Mouse (Mus musculus) cerebellum, postnatal 36 days (tissue): ENCODE measurements around the gene Crebzf.

Experiments used
- DNase-seq, 2 experiments: peaks; one replicate each; pipeline ENCODE4 v3.0.0; 2021 to 2022; ENCODE audit warnings: mixed read lengths in 2 of 2

The Crebzf gene

DNA sequence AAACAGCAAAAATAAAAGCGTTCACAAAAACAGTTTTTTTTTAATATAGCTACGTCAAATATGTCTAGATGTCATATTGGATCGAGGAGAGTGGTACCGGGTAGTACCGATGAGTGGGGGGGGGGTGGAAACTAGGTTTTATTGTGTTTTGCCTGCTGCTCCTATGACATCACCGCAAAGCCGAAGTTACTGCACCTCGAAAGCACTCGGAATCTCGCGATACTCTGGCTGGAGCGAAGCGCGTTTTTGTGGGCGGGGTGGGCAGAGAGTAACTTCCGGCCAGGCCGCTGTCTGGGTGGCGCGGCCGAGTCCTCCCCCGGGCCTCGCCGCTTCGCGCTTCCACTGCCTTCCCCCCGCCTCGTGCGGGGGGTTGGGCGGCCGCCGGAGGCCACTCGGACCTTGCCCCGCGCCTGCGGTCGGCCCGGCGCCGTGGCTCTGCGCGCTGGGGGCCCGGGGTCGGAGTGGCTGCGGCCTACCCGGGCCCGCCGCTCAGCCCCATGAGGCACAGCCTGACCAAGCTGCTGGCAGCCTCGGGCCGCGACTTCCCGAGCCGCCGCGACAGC is at the start of gene Crebzf:
Gene Crebzf (plus strand): TSS at position 212 of the 563 bp plus-strand sequence.
- peak; percentile 94 to 95 for DNase-seq

DNA sequence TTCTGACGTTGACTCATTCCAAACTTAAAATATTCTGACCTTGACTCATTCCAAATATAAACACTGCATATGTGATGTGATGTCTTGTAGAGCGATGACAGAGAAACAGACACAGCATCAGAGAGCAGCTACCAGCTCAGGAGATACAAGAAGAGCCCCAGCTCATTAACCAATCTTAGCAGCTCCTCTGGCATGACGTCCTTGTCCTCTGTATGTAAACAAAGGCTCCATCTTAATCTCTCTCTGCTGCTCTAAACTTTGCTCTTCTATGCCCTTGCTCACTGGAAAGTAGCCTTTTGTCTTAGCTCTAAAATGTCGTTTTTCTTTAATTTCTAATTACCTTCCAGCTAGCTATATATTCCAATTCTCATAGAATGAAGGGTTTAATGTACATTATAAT is 47.5 kb upstream of the Crebzf start:
- DNase-seq = no peak

DNA sequence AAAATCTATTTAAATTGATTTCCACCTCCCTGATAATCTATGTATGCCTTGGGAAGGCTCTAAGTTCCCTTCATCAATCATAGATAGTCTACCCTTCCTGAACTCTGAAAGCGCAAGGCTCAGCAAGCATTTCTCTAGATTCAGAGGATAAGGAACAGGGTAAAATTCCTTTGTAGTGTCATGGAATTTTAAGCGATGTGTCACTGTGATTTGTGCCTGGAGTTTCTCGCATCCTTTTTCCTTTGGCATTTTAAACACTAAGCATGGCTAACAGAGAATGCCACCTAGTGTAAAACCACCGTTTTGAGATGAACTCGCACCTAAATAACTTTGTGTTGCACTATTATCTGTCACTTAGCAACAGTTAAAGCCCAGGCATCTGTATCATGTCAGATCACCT is 46.6 kb upstream of the Crebzf start:
- DNase-seq = no peak

GRCm38 (mm10) chr7:90409934-90410333 is 32.6 kb upstream of the Crebzf start:
- peak; percentile 67 to 75 for DNase-seq

- DNase-seq = peak; percentile 77 to 81
These were observed 16.2 kb upstream of the Crebzf start, which contains the start of gene Ccdc89 for GRCm38 (mm10) chr7:90426020-90427001. Gene Ccdc89 (plus strand): TSS chr7:90426577.

DNA sequence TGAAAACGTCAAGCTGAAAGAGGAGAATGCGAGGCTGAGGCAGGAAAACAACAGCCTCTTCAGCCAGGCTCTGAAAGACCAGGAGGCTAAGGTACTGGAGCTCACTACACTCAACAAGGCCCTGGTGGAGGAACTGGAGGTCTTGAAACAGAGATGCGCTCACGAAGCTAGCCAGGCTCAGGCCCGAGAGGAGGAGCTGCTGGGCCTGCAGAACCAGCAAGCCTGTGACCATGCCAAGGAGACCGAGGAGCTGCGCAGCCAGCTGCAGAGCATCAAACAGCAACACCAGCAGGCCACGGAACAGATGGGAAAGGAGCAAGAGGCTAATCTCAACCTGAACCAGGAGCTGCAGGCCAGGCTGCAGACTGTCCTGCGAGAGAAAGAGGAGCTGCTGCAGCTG is 15.5 kb upstream of the Crebzf start:
- DNase-seq = peak in 1 of 2 experiments; percentile 21

GRCm38 (mm10) chr7:90432221-90432620 is 10.3 kb upstream of the Crebzf start:
- DNase-seq = no peak

DNA sequence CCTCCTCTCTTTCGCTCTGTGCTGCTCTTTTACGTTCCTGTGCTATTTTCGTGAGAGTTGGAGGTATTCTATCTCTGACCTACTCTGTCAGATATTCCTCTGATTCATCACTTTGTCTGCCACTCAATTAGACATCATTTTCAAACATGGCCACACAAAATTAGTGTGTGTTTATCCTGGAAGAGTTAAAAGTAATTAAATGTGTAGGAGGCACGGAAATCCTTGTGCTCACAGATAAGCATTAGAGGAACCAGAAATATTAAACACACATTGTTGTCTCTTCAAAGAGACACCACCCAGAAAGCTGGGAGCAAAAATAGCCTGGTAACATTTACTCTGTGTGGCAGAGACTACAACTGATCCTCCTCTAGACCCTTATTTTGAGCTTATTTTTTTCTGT is 2.5 kb upstream of the Crebzf start:
- no peak for DNase-seq

- peak in 1 of 2 experiments; percentile 18 for DNase-seq
These were observed 459 bp upstream of the Crebzf start for GRCm38 (mm10) chr7:90442070-90442469.

DNA sequence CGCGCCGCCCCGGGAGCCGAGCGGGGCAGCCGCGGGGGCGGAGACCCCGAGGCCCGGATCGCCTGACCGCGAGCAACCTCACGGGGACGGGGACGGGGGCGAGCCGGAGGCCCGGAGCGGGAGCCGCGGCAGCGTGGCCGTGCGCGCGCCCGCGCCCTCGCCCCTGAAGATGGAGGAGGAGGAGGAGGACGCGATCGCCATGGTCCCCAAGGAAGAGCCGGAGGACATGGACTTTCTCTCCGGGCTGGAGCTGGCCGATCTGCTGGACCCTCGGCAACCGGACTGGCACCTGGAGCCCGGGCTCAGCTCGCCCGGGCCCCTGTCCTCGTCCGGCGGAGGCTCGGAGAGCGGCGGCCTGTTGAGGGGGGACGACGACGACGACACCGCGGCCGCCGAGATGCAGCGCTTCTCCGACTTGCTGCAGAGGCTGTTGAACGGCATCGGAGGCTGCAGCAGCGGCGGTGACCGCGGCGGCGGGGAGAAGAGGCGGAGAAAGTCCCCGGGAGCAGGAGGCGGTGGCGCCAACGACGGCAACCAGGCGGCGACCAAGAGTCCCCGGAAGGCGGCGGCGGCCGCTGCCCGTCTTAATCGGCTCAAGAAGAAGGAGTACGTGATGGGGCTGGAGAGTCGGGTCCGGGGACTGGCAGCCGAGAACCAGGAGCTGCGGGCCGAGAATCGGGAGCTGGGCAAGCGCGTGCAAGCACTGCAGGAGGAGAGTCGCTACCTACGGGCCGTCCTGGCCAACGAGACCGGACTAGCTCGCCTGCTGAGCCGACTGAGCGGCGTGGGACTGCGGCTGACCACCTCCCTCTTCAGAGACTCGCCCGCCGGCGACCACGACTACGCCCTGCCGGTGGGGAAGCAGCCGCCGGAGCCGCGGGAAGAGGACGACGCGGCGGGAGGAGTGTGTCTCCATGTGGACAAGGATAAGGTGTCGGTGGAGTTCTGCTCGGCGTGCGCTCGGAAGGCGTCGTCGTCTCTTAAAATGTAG is 867 bp downstream of the Crebzf start:
- peak; percentile 68 to 78 for DNase-seq

GRCm38 (mm10) chr7:90444206-90444605 is 1.7 kb downstream of the Crebzf start:
- DNase-seq = peak in 1 of 2 experiments; percentile 16

- DNase-seq = no peak
These were observed 13.8 kb downstream of the Crebzf start for GRCm38 (mm10) chr7:90456149-90456844.

DNA sequence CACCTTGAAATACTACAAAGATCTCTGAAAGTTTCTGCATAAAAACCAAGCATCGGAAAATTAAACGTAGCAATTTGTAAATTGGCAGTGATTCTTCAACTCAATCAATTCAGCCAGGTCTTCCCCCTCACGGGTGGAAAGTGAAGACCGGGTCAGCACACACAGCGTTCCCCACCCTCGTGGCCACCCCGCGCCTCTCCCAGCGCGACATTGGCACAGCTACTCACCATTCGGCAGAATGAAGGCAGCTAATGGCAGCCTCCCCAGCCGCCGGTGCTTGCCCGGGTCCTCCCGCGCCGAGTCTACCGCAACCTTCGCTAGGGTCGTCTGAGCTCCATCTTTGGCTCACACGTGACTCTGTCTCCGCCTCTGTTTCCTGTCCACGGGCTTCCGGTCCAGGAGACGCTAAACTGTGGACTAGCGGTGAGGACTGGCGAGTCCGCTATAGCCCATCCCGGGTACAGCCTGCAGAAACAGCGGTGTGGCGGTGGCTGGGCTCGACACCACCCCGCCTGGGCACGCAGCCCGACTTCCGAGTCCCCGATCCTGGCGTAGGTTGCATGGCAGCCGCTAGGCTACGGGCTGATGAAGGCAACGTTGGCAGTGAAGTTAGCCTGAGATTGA is 14.4 kb downstream of the Crebzf start, which contains the start of gene Tmem126a:
Gene Tmem126a (minus strand): TSS at position 385 of the 624 bp plus-strand sequence.
- peak; percentile 82 to 85 for DNase-seq

- no peak for DNase-seq
These were observed 15.0 kb downstream of the Crebzf start for GRCm38 (mm10) chr7:90457517-90457916.

GRCm38 (mm10) chr7:90460330-90460729 is 17.8 kb downstream of the Crebzf start:
- no peak for DNase-seq

DNA sequence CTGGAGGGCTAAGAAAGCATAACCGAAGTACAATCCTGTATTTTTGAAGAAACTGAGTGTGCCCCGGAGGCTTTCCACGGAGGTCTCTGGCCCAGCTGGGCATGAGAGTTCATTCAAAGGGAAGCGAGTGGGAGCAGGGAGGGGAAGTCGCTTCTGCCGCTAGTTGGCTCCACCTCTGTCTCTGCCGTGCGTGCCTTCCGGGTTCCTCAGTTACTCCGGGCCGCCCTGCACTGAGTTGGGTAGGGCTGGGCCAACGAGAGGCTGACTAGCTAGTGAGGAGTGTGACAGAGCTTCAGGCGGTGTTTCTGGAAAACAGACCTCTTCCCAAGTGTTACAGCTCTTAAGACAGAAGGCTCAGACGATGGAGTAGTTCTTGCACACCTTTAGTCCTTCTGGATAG is 18.4 kb downstream of the Crebzf start:
- DNase-seq = peak in 1 of 2 experiments; percentile 24

- DNase-seq = no peak
These were observed 18.9 kb downstream of the Crebzf start for GRCm38 (mm10) chr7:90461441-90461840.

- DNase-seq = no peak
These were observed 31.0 kb downstream of the Crebzf start for GRCm38 (mm10) chr7:90473511-90473910.

DNA sequence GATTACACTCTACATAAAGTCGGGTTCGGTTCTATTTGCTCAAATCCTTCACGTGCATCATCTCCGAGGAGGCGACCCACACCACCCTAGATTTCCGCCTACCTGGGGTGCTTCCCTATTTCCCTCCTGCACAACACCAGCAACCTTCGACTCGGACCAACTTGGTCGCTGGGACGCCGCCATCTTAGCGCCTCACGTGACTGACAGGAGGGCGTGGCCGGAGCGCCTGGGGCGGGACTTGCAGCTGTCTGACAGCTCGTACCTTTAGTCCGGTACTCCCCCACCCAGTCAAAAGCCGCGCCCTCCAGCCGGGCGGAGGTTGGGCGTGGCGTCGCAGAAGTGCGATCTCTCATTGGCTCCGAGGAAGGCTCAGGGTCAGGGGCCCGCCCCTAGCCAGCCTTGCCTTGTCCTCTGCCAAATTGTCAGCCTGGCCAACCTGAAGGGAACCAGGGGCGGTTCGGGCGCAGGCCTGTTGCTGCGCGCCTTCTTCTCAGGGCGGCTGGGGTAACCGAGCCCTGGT is 33.3 kb downstream of the Crebzf start, which contains the start of gene Tmem126b:
Gene Tmem126b (minus strand): TSS at position 209 of the 520 bp plus-strand sequence.
- peak; percentile 97 to 98 for DNase-seq

- peak; percentile 54 for DNase-seq
These were observed 34.0 kb downstream of the Crebzf start, which contains the start of gene Dlg2 for GRCm38 (mm10) chr7:90476313-90477245. Gene Dlg2 (plus strand): TSS chr7:90476672.
